Mouse (Mus musculus) spleen, adult 2 months (tissue): ENCODE measurements at regions not wholly inside any gene's neighbourhood (a gene's known extent, or its start where the extent isn't known, plus 50 kb on each side); places are given as distances from the start of the nearest gene placed in this dataset.

Source experiments
- DNase-seq, 2 experiments: peaks; one replicate each; pipeline versions ENCODE4 v3.0.0 to v3.0.0-alpha.2; 2012 to 2021; ENCODE audit warnings: low spot score in 2 of 2, low read depth in 1 of 2
- H3K27ac ChIP-seq: fragments of 200-500 bp; 2 replicates; pipeline ENCODE4 v1.5.1; 2012; ENCODE audit warnings: low read length, inconsistent platforms; ENCODE audit not compliant: insufficient read depth
- H3K27me3 ChIP-seq: fragments of 200-500 bp; 2 replicates; pipeline ENCODE4 v1.6.1; 2012; ENCODE audit warnings: mild to moderate bottlenecking, moderate library complexity, low read length, inconsistent platforms; ENCODE audit not compliant: control insufficient read depth, insufficient read depth
- H3K36me3 ChIP-seq: fragments of 200-500 bp; 2 replicates; pipeline ENCODE4 v1.6.1; 2012; ENCODE audit warnings: mild to moderate bottlenecking, low read length, inconsistent platforms; ENCODE audit not compliant: control insufficient read depth, insufficient read depth
- H3K4me1 ChIP-seq: fragments of 200-500 bp; 2 replicates; pipeline ENCODE4 v1.6.1; 2011; ENCODE audit warnings: inconsistent platforms; ENCODE audit not compliant: control insufficient read depth, insufficient read depth, insufficient read length
- H3K4me3 ChIP-seq: fragments of 200-500 bp; 2 replicates; pipeline ENCODE4 v1.5.1; 2011; ENCODE audit warnings: mild to moderate bottlenecking, inconsistent platforms; ENCODE audit not compliant: insufficient read depth, insufficient read length; ENCODE audit errors: extremely low read depth
- CTCF ChIP-seq: fragments of 200-500 bp; IDR thresholded peaks from 2 replicates; pipeline ENCODE4 v1.5.1; 2011; ENCODE audit warnings: mild to moderate bottlenecking, inconsistent platforms; ENCODE audit not compliant: insufficient read depth, insufficient read length, insufficient replicate concordance; ENCODE audit errors: extremely low read depth
- POLR2A ChIP-seq: fragments of 200-500 bp; IDR thresholded peaks from 2 replicates; pipeline ENCODE4 v1.6.1; 2011; ENCODE audit warnings: low read depth, low read length, inconsistent platforms
- WGBS: fragments of 180-500 bp; shearing (Covaris S2); methylation state at CpG from one replicate; pipeline ENCODE4 v1.1.7; 2018; 5-methylcytosine and 5-hydroxymethylcytosine counted together

DNA sequence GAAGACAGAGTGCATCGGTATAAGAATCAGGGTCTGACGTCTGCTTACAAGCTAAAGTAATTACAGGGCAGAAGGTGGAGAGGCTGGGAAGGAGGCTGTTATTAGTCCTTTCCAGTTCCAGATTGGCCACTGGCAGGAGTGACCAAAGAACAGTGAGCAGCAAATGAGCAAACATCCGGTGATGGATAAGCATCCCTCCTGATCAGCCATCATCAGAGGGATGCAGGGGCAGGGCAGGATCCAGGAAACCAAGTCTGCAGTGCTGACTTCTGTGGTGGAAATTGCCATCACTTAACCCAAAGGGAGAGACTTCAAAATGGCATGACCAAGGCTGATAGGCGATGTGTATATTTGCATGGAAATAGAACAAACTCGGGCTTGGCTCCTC lies 73.8 kb downstream of the Il9r start:
- 41% methylated on average over 5 of the region's 5 CpGs for WGBS
- Histone ChIP-seq H3K36me3 (no peaks in the 10 kb centered on the region), H3K27me3 (no peaks in the 10 kb centered on the region), H3K4me3 (no peak overlapping the region), H3K4me1 (peaks cover 7% of the 10 kb centered on the region; the same call in 1 of the 2 replicates), H3K27ac (peak overlapping the region; percentile 53)
- TF ChIP-seq CTCF = no peak
- TF ChIP-seq POLR2A = no peak
- no peak for DNase-seq

DNA sequence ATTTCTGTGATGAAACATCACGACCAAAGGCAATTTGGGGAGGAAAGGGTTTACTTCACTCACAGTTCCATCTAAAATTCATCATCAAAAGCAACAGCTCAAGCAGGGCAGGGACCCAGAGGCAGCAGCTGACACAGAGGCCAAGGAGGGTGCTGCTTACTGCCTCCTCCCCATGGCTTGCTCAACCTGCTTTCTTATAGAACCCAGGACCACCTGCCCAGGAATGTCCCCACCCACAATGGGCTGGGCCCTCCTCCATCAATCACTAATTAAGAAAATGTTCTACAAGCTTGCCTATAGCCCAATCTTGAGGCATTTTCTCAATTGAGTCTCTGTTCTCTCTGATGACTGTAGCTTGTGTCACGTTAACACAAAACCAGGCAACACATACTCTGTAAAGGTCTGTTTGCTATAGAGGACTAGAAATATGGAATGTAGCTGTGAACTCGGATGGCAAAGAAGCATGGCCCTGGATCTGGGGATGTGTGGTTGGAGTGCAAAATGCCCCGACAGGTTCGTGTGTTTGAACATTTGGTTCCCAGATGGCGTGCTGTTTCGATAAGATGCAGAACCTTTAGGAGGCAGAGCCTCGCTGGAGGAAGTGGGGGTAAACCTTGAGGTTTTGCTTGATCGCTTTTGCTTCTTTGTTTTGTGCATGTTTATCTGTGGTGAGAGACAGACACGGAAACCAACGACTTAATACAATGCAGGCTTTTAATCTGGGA lies 74.3 kb downstream of the Il9r start:
- Histone ChIP-seq H3K27ac (peak overlapping the region; percentile 53; the same call in 1 of the 2 replicates), H3K27me3 (no peaks in the 10 kb centered on the region), H3K4me3 (no peak overlapping the region), H3K4me1 (peaks cover 7% of the 10 kb centered on the region; the same call in 1 of the 2 replicates), H3K36me3 (no peaks in the 10 kb centered on the region)
- DNase-seq = peak in 1 of 2 experiments; percentile 33
- 14% methylated on average over 11 of the region's 11 CpGs for WGBS
- TF ChIP-seq CTCF (no peak), POLR2A (no peak)

DNA sequence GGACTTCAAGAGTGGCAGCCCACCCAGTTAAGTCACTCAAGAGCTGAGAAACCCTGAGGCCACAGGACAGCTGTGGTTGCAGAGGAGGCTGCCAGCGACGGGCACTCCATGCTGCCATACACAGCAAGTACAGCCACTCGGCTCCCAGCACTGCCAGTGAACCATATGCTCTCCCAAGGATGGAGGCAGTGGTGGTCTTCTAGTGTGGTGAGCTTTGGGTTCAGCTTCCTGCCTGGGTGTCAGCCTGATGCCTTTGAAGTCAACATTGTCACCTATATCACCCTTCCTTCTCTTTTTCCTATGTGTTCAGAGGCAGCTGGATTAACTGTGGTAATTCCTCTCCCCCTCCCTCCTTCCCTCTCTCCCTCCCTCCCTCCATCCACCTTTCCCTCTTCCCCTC lies 79.5 kb downstream of the Il9r start:
- DNase-seq = no peak
- 48% methylated on average over 3 of the region's 3 CpGs for WGBS
- TF ChIP-seq CTCF = no peak
- no peak for TF ChIP-seq POLR2A

DNA sequence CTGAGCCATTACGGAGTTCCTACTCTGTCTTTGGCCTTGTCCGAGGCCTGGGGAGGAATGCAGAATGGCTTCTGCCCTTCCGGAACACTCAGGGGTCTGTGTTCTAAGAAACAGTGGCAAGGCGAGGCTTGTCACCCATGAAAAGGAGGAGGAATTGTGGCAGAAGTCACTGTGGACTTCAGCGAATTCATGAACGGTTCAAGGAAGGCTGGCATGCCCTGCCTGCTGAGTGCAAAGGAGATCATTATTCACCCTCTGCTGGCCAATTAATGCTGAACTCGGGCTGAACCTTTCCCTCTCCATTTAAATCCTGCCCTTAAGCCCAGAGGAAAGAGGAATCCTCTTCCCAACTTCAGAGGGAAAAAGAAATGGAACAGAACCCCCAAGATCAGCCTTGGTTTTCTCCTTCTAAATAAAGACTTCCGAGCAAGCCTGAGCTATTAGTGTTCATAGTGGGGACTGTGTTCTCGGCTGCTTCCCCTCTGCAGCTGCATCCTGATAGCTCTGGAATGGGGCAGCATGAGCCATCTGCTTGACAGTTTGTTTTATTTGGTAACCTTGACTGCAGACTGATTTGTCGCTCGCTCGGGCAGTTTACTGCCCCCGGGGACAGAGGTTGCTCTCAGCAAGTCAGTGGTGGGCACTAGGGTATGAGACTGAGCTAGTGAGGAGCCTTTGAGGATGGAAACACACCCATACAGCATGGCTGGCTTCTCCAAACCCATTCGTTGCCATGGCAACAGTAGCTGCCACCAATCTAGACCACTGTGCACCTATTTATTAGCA lies 81.0 kb downstream of the Il9r start:
- no peak overlapping the region for H3K4me3 ChIP-seq
- H3K27ac ChIP-seq = no peak overlapping the region
- H3K4me1 ChIP-seq = 0 out of 2 replicates have a peak, but pooled peaks cover 3% of the 10 kb centered on the region
- WGBS = 46% methylated on average over 14 of the region's 14 CpGs
- no peaks in the 10 kb centered on the region for H3K27me3 ChIP-seq
- H3K36me3 ChIP-seq = no peaks in the 10 kb centered on the region
- TF ChIP-seq POLR2A = no peak
- no peak for TF ChIP-seq CTCF
- no peak for DNase-seq

More for the DNA sequence above, 79.5 kb downstream of the Il9r start:
- Histone ChIP-seq H3K36me3 (no peaks in the 10 kb centered on the region), H3K27ac (no peak overlapping the region), H3K27me3 (no peaks in the 10 kb centered on the region), H3K4me1 (peaks cover 3% of the 10 kb centered on the region; the same call in 1 of the 2 replicates), H3K4me3 (no peak overlapping the region)

DNA sequence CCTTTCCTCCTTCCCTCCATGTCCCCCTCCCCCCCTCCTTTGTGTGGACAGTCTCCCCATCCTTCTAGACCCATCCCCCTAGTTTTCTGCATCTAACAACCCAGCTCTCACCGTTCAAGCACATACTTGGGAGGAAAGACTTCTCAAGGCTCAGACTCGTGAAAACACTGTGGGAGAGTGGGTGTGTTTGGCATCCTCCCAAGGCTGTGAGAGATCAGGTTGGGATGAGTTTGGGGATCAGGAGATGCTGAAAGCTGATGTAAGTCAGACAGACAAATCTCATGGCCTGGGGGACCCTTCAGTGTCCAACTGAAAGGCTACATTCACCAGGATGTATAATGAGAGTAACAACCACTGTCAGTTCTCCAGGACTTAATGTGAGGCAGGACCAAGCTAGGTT lies 82.1 kb downstream of the Il9r start:
- Histone ChIP-seq H3K4me1 (0 out of 2 replicates have a peak, but pooled peaks cover 3% of the 10 kb centered on the region), H3K27me3 (no peaks in the 10 kb centered on the region), H3K4me3 (no peak overlapping the region), H3K27ac (no peak overlapping the region), H3K36me3 (no peaks in the 10 kb centered on the region)
- DNase-seq = no peak
- 61% methylated on average over 2 of the region's 2 CpGs for WGBS
- no peak for TF ChIP-seq CTCF
- TF ChIP-seq POLR2A = no peak

DNA sequence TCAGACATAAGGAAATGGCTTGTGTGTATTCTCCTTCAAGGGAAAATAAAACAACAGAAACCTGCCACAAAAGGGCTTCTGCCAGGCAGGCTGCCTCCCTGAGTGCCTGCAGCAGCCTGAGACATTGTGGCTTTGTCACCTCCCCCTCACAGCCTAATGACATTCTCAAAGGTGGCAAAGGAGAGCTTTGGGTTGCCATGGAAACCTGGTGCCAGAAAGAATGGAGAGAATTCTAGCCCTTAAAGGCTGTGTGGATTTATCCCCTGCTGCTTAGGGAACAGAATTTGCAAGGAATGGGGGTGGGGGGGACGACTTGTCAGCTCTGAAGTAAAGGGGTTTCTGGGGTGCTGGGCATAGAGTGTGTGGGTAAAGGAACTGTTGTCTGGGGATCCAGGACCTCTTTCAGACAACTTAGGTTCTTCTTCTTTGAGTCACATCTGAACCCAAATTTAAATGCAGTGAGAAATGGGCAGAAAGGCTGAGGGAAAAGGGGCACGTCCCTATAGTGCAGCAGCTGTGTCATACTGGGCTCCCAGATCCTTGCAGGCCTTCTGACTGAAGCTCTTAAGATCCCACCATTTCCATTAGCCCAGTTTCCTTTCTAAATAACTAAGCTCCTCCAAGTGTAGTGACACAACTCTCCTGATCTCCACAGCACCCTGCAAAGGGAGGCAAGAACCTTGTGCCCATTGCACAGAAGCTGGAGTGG lies 86.8 kb downstream of the Il9r start:
- Histone ChIP-seq H3K4me3 (no peak overlapping the region), H3K27me3 (no peaks in the 10 kb centered on the region), H3K4me1 (no peaks in the 10 kb centered on the region), H3K36me3 (no peaks in the 10 kb centered on the region), H3K27ac (no peak overlapping the region)
- WGBS = 80% methylated on average over 2 of the region's 2 CpGs
- TF ChIP-seq CTCF (no peak), POLR2A (no peak)
- no peak for DNase-seq
